Mouse (Mus musculus): ENCODE data around the gene Wdr90. TPM values are rescaled to one million over a fixed set of nuclear protein-coding genes. Genes with fewer than 3 reads are reported as not detected.
A peak's percentile ranks its signal among the peaks of the same experiment; 100 is the strongest.

Gene Wdr90
- 29.9 and 34.1 TPM in 2 replicates for polyA plus RNA-seq (2014; fragmentation: Nextera tagmentation; extraction: Ambion mirVana)

- H3K27me3 ChIP-seq (ENCODE audit: insufficient read depth, low read length) = no peaks in the 10 kb centered on the region
- H3K36me3 ChIP-seq (ENCODE audit: insufficient read depth) = no peaks in the 10 kb centered on the region; the same call in 1 of the 2 replicates
- peak within 1 kb of the TSS; percentile 67 for H3K4me3 ChIP-seq (ENCODE audit: low read depth, low read length)
- no peaks in the 10 kb centered on the region for H3K9me3 ChIP-seq (ENCODE audit: low read depth, low read length)
- no peak; the same call in 1 of the 2 replicates for TF ChIP-seq CTCF (IDR thresholded peaks at IDR 0.05; ENCODE audit: low read depth)
- peak within 1 kb of the TSS; percentile 93 for H3K4me2 ChIP-seq
- peak; percentile 95 for ATAC-seq (ENCODE audit: insufficient read depth)
- 4% methylated on average over 65 of the region's 65 CpGs for WGBS
- DNase-seq = peak; percentile 97
- 0 out of 2 replicates have a peak, but pooled peaks cover 5% of the 10 kb centered on the region for H3K4me1 ChIP-seq (ENCODE audit: insufficient read depth)
- H3K9ac ChIP-seq = peak within 1 kb of the TSS; percentile 81
- peak within 1 kb of the TSS; percentile 71 for H3K27ac ChIP-seq (ENCODE audit: low read depth)
Measured at GRCm38 (mm10) chr17:25860832-25861703, at the start of gene Wdr90. TSS of gene Wdr90 (minus strand) at chr17:25861501.

DNA sequence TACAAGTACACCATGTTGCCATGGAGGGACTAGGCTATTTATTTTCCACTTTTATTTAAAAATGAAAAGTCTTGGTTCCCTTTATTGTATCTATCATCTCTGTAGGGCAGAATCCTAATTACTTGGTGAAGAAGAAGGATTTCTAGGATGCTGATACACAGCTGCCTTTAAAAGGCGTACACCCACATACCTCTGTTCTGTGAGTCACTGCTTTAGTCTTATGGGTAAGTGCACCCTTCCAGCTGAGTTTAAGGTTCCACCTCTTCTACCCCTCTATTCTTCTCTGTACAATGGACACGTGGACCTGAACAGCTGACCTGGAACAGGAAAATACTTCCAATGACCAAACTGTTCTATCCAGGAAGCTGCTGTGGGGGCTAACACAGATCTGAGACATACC, 46.3 kb upstream of the Wdr90 start:
- Histone ChIP-seq H3K36me3 (ENCODE audit: insufficient read depth) (no peaks in the 10 kb centered on the region), H3K9ac (no peak overlapping the region), H3K27ac (ENCODE audit: low read depth) (no peak overlapping the region), H3K4me3 (ENCODE audit: low read depth, low read length) (no peak overlapping the region), H3K4me1 (ENCODE audit: insufficient read depth) (no peaks in the 10 kb centered on the region), H3K4me2 (no peak overlapping the region), H3K27me3 (ENCODE audit: insufficient read depth, low read length) (no peaks in the 10 kb centered on the region), H3K9me3 (ENCODE audit: low read depth, low read length) (no peaks in the 10 kb centered on the region)
- WGBS = 81% methylated on average over 2 of the region's 2 CpGs
- DNase-seq (no peak), ATAC-seq (ENCODE audit: insufficient read depth) (no peak)
- TF ChIP-seq CTCF (IDR thresholded peaks at IDR 0.05; ENCODE audit: low read depth) = no peak

GRCm38 (mm10) chr17:25903061-25903460, 41.8 kb upstream of the Wdr90 start:
- H3K9me3 ChIP-seq (ENCODE audit: low read depth, low read length) = no peaks in the 10 kb centered on the region
- no peak overlapping the region for H3K27ac ChIP-seq (ENCODE audit: low read depth)
- 87% methylated on average over 3 of the region's 3 CpGs for WGBS
- DNase-seq (no peak), ATAC-seq (ENCODE audit: insufficient read depth) (no peak)
- no peaks in the 10 kb centered on the region for H3K4me1 ChIP-seq (ENCODE audit: insufficient read depth)
- no peak for TF ChIP-seq CTCF (IDR thresholded peaks at IDR 0.05; ENCODE audit: low read depth)
- H3K36me3 ChIP-seq (ENCODE audit: insufficient read depth) = peaks cover 11% of the 10 kb centered on the region
- H3K27me3 ChIP-seq (ENCODE audit: insufficient read depth, low read length) = no peaks in the 10 kb centered on the region
- no peak overlapping the region for H3K4me2 ChIP-seq
- H3K9ac ChIP-seq = no peak overlapping the region
- no peak overlapping the region for H3K4me3 ChIP-seq (ENCODE audit: low read depth, low read length)

DNA sequence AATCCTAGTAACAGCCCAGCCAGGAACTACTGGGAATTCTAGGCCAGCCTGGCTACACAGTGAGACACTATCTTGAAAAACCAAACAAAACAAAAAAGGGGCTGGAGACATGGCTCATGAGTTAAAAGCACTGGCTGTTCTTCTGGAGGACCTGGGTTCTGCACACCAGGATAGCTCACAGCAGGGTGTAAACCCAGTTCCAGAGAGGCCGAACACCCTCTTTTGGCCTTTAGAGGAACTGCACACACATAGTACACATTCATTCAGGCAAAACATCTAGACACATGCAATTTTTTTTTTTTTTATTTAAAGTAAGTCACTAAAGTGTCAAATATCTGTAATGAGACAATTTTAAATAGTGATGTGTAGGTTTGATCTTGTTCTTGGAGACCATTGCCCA, 38.9 kb upstream of the Wdr90 start:
- no peak overlapping the region for H3K27ac ChIP-seq (ENCODE audit: low read depth)
- no peaks in the 10 kb centered on the region for H3K4me1 ChIP-seq (ENCODE audit: insufficient read depth)
- TF ChIP-seq CTCF (IDR thresholded peaks at IDR 0.05; ENCODE audit: low read depth) = no peak
- H3K4me3 ChIP-seq (ENCODE audit: low read depth, low read length) = no peak overlapping the region
- no peaks in the 10 kb centered on the region for H3K27me3 ChIP-seq (ENCODE audit: insufficient read depth, low read length)
- 97% methylated on average over 1 of the region's 1 CpGs for WGBS
- no peak overlapping the region for H3K4me2 ChIP-seq
- peaks cover 11% of the 10 kb centered on the region for H3K36me3 ChIP-seq (ENCODE audit: insufficient read depth)
- no peak overlapping the region for H3K9ac ChIP-seq
- ATAC-seq (ENCODE audit: insufficient read depth) (no peak), DNase-seq (no peak)
- no peaks in the 10 kb centered on the region for H3K9me3 ChIP-seq (ENCODE audit: low read depth, low read length)

- no peaks in the 10 kb centered on the region for H3K4me1 ChIP-seq (ENCODE audit: insufficient read depth)
- no peak overlapping the region for H3K4me2 ChIP-seq
- no peaks in the 10 kb centered on the region for H3K9me3 ChIP-seq (ENCODE audit: low read depth, low read length)
- DNase-seq = no peak
- ATAC-seq (ENCODE audit: insufficient read depth) = no peak
- no peak overlapping the region for H3K4me3 ChIP-seq (ENCODE audit: low read depth, low read length)
- H3K36me3 ChIP-seq (ENCODE audit: insufficient read depth) = peaks cover 8% of the 10 kb centered on the region; the same call in 1 of the 2 replicates
- 61% methylated on average over 12 of the region's 12 CpGs for WGBS
- TF ChIP-seq CTCF (IDR thresholded peaks at IDR 0.05; ENCODE audit: low read depth) = no peak
- H3K9ac ChIP-seq = no peak overlapping the region
- no peaks in the 10 kb centered on the region for H3K27me3 ChIP-seq (ENCODE audit: insufficient read depth, low read length)
- H3K27ac ChIP-seq (ENCODE audit: low read depth) = no peak overlapping the region
Measured at GRCm38 (mm10) chr17:25895891-25896290, 34.6 kb upstream of the Wdr90 start.

DNA sequence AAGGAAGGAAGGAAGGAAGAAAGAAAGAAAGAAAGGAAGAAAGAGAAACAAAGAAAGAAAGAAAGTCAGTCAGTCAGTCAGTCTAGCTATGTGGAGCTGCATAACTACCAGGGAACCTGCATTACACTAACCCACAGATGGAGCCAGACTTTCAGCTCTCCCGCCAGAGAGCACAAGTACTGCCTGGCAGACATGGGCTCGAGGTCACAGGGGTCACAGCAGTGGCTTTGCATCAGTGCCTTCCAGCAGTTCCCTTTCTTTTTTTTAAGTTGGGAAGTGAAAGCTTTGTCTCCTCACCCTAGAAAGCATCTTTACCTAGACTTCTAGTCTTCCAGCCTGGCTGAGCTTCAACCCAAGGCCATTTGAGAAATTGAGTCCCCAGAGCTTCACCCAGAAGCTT, 34.1 kb upstream of the Wdr90 start:
- TF ChIP-seq CTCF (IDR thresholded peaks at IDR 0.05; ENCODE audit: low read depth) = no peak
- DNase-seq = no peak
- ATAC-seq (ENCODE audit: insufficient read depth) = no peak

DNA sequence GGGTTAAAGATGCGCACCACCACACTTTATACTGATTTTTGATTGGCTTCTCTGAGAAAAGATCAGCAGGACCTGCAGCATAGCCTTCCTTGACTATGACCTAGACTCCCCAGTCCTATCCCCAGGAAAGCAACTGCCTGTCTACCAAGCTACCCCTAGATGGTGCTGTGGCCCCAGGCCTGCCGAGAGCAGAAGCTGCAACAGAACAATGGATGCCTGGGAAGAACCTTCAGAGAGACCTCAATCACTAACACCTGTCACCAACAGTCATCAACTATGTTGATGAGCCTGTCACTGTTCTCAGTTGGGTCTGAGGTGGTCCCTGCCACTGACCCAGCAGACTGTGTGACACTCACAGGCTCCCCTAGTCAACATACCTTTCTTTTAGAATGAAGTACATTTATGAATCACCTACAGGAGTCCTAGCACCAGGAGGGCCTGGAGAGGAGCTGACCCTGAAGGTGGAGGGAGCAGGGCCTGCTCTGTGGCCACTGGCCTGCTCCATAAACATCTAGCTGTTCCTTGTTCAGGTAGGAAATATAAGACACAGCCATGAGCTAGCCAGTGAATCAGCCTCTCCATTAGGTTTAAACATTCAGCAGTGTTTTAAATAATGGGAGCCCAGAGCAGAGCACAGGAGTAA, 32.8 kb upstream of the Wdr90 start:
- WGBS = 24% methylated on average over 2 of the region's 2 CpGs
- Histone ChIP-seq H3K27me3 (ENCODE audit: insufficient read depth, low read length) (no peaks in the 10 kb centered on the region), H3K27ac (ENCODE audit: low read depth) (no peak overlapping the region), H3K4me3 (ENCODE audit: low read depth, low read length) (no peak overlapping the region), H3K9me3 (ENCODE audit: low read depth, low read length) (no peaks in the 10 kb centered on the region), H3K4me2 (no peak overlapping the region), H3K9ac (no peak overlapping the region), H3K36me3 (ENCODE audit: insufficient read depth) (peaks cover 12% of the 10 kb centered on the region; the same call in 1 of the 2 replicates), H3K4me1 (ENCODE audit: insufficient read depth) (no peaks in the 10 kb centered on the region)
- ATAC-seq (ENCODE audit: insufficient read depth) = peak; percentile 44; the same call in 1 of the 2 replicates
- peak; percentile 83 for DNase-seq
- peak; percentile 90 for TF ChIP-seq CTCF (IDR thresholded peaks at IDR 0.05; ENCODE audit: low read depth)

More for the DNA sequence above, 34.1 kb upstream of the Wdr90 start:
- Histone ChIP-seq H3K9me3 (ENCODE audit: low read depth, low read length) (no peaks in the 10 kb centered on the region), H3K36me3 (ENCODE audit: insufficient read depth) (0 out of 2 replicates have a peak, but pooled peaks cover 5% of the 10 kb centered on the region), H3K4me1 (ENCODE audit: insufficient read depth) (no peaks in the 10 kb centered on the region), H3K27ac (ENCODE audit: low read depth) (no peak overlapping the region), H3K4me3 (ENCODE audit: low read depth, low read length) (no peak overlapping the region), H3K9ac (no peak overlapping the region), H3K4me2 (no peak overlapping the region), H3K27me3 (ENCODE audit: insufficient read depth, low read length) (no peaks in the 10 kb centered on the region)
- WGBS = 40% methylated on average over 2 of the region's 2 CpGs

Measured in lung, embryonic 14.5 days (tissue).